ENCODE assay signal across 2 mouse cellular contexts in genomic region chr4:129244802-129245201, GRCm38 (mm10).
TF ChIP-seq lines count a peak whose summit lies in the region.

No protein-coding gene starts in this region.

TF ChIP-seq in MEL, 35 proteins besides CTCF, POLR2A, EP300 and RAD21 (continued from another document):
- no peak for TF ChIP-seq UBTF (IDR thresholded peaks at IDR 0.05; ENCODE audit: borderline replicate concordance, insufficient read depth, low read depth, low read length)
- no peak for TF ChIP-seq ZKSCAN1 (IDR thresholded peaks at IDR 0.05; ENCODE audit: low read depth, low read length)
- TF ChIP-seq BHLHE40 (IDR thresholded peaks at IDR 0.05; ENCODE audit: borderline replicate concordance, low read depth, low read length) = no peak
- TF ChIP-seq NELFE (IDR thresholded peaks at IDR 0.05; ENCODE audit: low read depth, low read length) = no peak
- no peak for TF ChIP-seq CHD1 (IDR thresholded peaks at IDR 0.05; ENCODE audit: low read depth, low read length)
- no peak for TF ChIP-seq CHD2 (IDR thresholded peaks at IDR 0.05; ENCODE audit: low read length)
- TF ChIP-seq KAT2A (conservative IDR thresholded peaks at IDR 0.05; ENCODE audit: low read depth, low read length) = no peak
- TF ChIP-seq MYC (IDR thresholded peaks at IDR 0.05; ENCODE audit: low read depth, low read length) = peak; percentile 46; the same call in 1 of the 2 replicates
- no peak for TF ChIP-seq TAL1 (IDR thresholded peaks at IDR 0.05; ENCODE audit: low read length)
- no peak for TF ChIP-seq SMC3 (IDR thresholded peaks at IDR 0.05; ENCODE audit: low read depth, low read length)
- no peak for TF ChIP-seq MAX (IDR thresholded peaks at IDR 0.05; ENCODE audit: low read length)
- no peak for TF ChIP-seq ZMIZ1 (IDR thresholded peaks at IDR 0.05; ENCODE audit: low read depth, low read length)
- 0 out of 2 replicates have a peak, but pooled peaks have one; percentile 52 for TF ChIP-seq TBP (IDR thresholded peaks at IDR 0.05; ENCODE audit: low read depth, low read length)
- TF ChIP-seq MAZ (IDR thresholded peaks at IDR 0.05; ENCODE audit: low read depth, low read length) = no peak
- no peak for TF ChIP-seq MAFK (IDR thresholded peaks at IDR 0.05; ENCODE audit: borderline replicate concordance, low read depth, low read length)
- TF ChIP-seq E2F4 (IDR thresholded peaks at IDR 0.05; ENCODE audit: borderline replicate concordance, low read depth, low read length) = no peak
- TF ChIP-seq USF1 (IDR thresholded peaks at IDR 0.05; ENCODE audit: low read depth, low read length) = no peak
- peak; percentile 28; the same call in 1 of the 2 replicates for TF ChIP-seq ETS1 (IDR thresholded peaks at IDR 0.05; ENCODE audit: low read depth, low read length)
- TF ChIP-seq HCFC1 (IDR thresholded peaks at IDR 0.05; ENCODE audit: low read depth, low read length) = no peak
- no peak for TF ChIP-seq MEF2A (IDR thresholded peaks at IDR 0.05; ENCODE audit: extremely low read depth, insufficient replicate concordance, low read depth, low read length, poor library complexity, severe bottlenecking)
- no peak for TF ChIP-seq NRF1 (IDR thresholded peaks at IDR 0.05; ENCODE audit: insufficient read depth, low read depth, low read length, poor library complexity, severe bottlenecking)
- no peak for TF ChIP-seq ELF1 (IDR thresholded peaks at IDR 0.05; ENCODE audit: low read depth, low read length)
- TF ChIP-seq POLR2AphosphoS5 (IDR thresholded peaks at IDR 0.05; ENCODE audit: borderline replicate concordance, low read depth, low read length) = no peak
- TF ChIP-seq USF2 (IDR thresholded peaks at IDR 0.05; ENCODE audit: borderline replicate concordance in 1 of 2, insufficient read depth in 1 of 2, low read depth in 1 of 2, low read length in 2 of 2) = no peak
- no peak for TF ChIP-seq GATA1 (IDR thresholded peaks at IDR 0.05; ENCODE audit: low read depth, low read length)
- peak; percentile 52; the same call in 1 of the 2 replicates for TF ChIP-seq SIN3A (IDR thresholded peaks at IDR 0.05; ENCODE audit: low read length)
- TF ChIP-seq ZC3H11A (IDR thresholded peaks at IDR 0.05; ENCODE audit: low read depth, low read length) = no peak
- TF ChIP-seq GABPA (IDR thresholded peaks at IDR 0.05; ENCODE audit: low read depth, low read length) = no peak
- peak; percentile 13; the same call in 1 of the 2 replicates for TF ChIP-seq RCOR1 (IDR thresholded peaks at IDR 0.05; ENCODE audit: low read depth, low read length)
- no peak for TF ChIP-seq MXI1 (IDR thresholded peaks at IDR 0.05; ENCODE audit: low read depth, low read length)

TF ChIP-seq in myocyte, 11 proteins besides CTCF, POLR2A, EP300 and RAD21 (continued from another document):
- no peak for TF ChIP-seq E2F4 (IDR thresholded peaks at IDR 0.05; ENCODE audit: insufficient read depth)
- TF ChIP-seq MYOD1 (IDR thresholded peaks at IDR 0.05; ENCODE audit: control insufficient read depth in 1 of 3, insufficient read length in 2 of 3, low read depth in 2 of 3) = no peak
- no peak for TF ChIP-seq POLR2AphosphoS2 (IDR thresholded peaks at IDR 0.05; ENCODE audit: insufficient read length, low read depth)
- no peak for TF ChIP-seq MAX (IDR thresholded peaks at IDR 0.05; ENCODE audit: low read depth)
- TF ChIP-seq TCF12 (IDR thresholded peaks at IDR 0.05; ENCODE audit: insufficient read depth, poor library complexity, severe bottlenecking) = no peak
- TF ChIP-seq CEBPB (IDR thresholded peaks at IDR 0.05; ENCODE audit: insufficient read depth, poor library complexity, severe bottlenecking) = no peak
- no peak for TF ChIP-seq REST (IDR thresholded peaks at IDR 0.05; ENCODE audit: insufficient read depth, insufficient read length)
- no peak for TF ChIP-seq TCF3 (IDR thresholded peaks at IDR 0.05; ENCODE audit: insufficient read length, low read depth)
